Mouse (Mus musculus) MEL (cell line): ENCODE measurements around the gene C2cd4a. TPM values are rescaled to one million over a fixed set of nuclear protein-coding genes. Genes with fewer than 3 reads are reported as not detected.

Source experiments
- DNase-seq: peaks from one replicate; pipeline ENCODE4 v3.0.0; 2011; ENCODE audit warnings: low read depth, low spot score
- H3K27ac ChIP-seq: 2 replicates; pipeline ENCODE4 v1.5.1; 2012; ENCODE audit warnings: low read depth, mild to moderate bottlenecking, control low read depth, low read length, moderate library complexity; ENCODE audit not compliant: control insufficient read depth
- H3K27me3 ChIP-seq, 2 experiments: fragments of 150-350 bp in 1 of 2; sonication (generic) in 1 of 2; 2 replicates each; pipeline ENCODE4 v1.6.1; 2012; ENCODE audit warnings: low read length in 2 of 2, mild to moderate bottlenecking in 2 of 2, improper control_type of control experiment in 1 of 2, moderate library complexity in 1 of 2; ENCODE audit not compliant: insufficient read depth in 2 of 2, control insufficient read depth in 1 of 2
- H3K36me3 ChIP-seq, 2 experiments: 2 replicates each; pipeline ENCODE4 v1.6.1; 2012 to 2014; ENCODE audit warnings: low read length in 2 of 2, improper control_type of control experiment in 1 of 2, inconsistent platforms in 1 of 2, mild to moderate bottlenecking in 1 of 2; ENCODE audit not compliant: insufficient read depth in 2 of 2, control insufficient read depth in 1 of 2
- H3K4me1 ChIP-seq, 2 experiments: fragments of 150-350 bp in 1 of 2; sonication (generic) in 1 of 2; 2 replicates each; pipeline ENCODE4 v1.6.1; 2012; ENCODE audit warnings: low read length in 2 of 2, improper control_type of control experiment in 1 of 2, mild to moderate bottlenecking in 1 of 2; ENCODE audit not compliant: insufficient read depth in 2 of 2, control insufficient read depth in 1 of 2
- H3K4me3 ChIP-seq, 2 experiments: fragments of 150-350 bp in 1 of 2; sonication (generic) in 1 of 2; 2 replicates each; pipeline ENCODE4 v1.5.1; 2012; ENCODE audit warnings: low read depth in 2 of 2, low read length in 2 of 2, mild to moderate bottlenecking in 2 of 2, moderate library complexity in 2 of 2, control low read depth in 1 of 2, improper control_type of control experiment in 1 of 2; ENCODE audit not compliant: control insufficient read depth in 1 of 2, insufficient read depth in 1 of 2
- H3K79me2 ChIP-seq: 2 replicates; pipeline ENCODE4 v1.6.1; 2012; ENCODE audit warnings: mild to moderate bottlenecking, low read length, moderate library complexity; ENCODE audit not compliant: control insufficient read depth, poor library complexity, insufficient read depth
- H3K9ac ChIP-seq: 2 replicates; pipeline ENCODE4 v1.6.1; 2012; ENCODE audit warnings: low read depth, mild to moderate bottlenecking, control low read depth, low read length, moderate library complexity; ENCODE audit not compliant: control insufficient read depth, poor library complexity, severe bottlenecking
- H3K9me3 ChIP-seq: fragments of 150-350 bp; sonication (generic); replicated peaks from 2 replicates; pipeline ENCODE4 v1.6.1; 2012; ENCODE audit warnings: mild to moderate bottlenecking, low read length, improper control_type of control experiment, moderate library complexity; ENCODE audit not compliant: insufficient read depth
- BHLHE40 ChIP-seq: IDR thresholded peaks from 2 replicates; pipeline ENCODE4 v1.6.1; 2012; ENCODE audit warnings: low read depth, mild to moderate bottlenecking, inconsistent platforms, low read length, improper control_type of control experiment, borderline replicate concordance
- CHD1 ChIP-seq: IDR thresholded peaks from 2 replicates; pipeline ENCODE4 v1.6.1; 2012; ENCODE audit warnings: low read depth, mild to moderate bottlenecking, inconsistent platforms, low read length, improper control_type of control experiment
- CHD2 ChIP-seq: IDR thresholded peaks from 2 replicates; pipeline ENCODE4 v1.6.1; 2011; ENCODE audit warnings: low read length, improper control_type of control experiment
- CTCF ChIP-seq, 3 experiments: IDR thresholded peaks in 2 of 3; conservative IDR thresholded peaks in 1 of 3; 2 replicates each; pipeline ENCODE4 v1.5.1; 2011 to 2012; ENCODE audit warnings: low read length in 3 of 3, low read depth in 2 of 3, mild to moderate bottlenecking in 2 of 3, improper control_type of control experiment in 1 of 3, inconsistent platforms in 1 of 3, mixed read lengths in 1 of 3, moderate library complexity in 1 of 3; ENCODE audit not compliant: control insufficient read depth in 1 of 3, insufficient read depth in 1 of 3, poor library complexity in 1 of 3, severe bottlenecking in 1 of 3
- GABPA ChIP-seq: IDR thresholded peaks from 2 replicates; pipeline ENCODE4 v1.6.1; 2012; ENCODE audit warnings: low read depth, mild to moderate bottlenecking, inconsistent platforms, low read length, improper control_type of control experiment, moderate library complexity
- GATA1 ChIP-seq: IDR thresholded peaks from 2 replicates; pipeline ENCODE4 v1.6.1; 2011; ENCODE audit warnings: low read depth, low read length, improper control_type of control experiment
- KAT2A ChIP-seq: conservative IDR thresholded peaks from 2 replicates; pipeline ENCODE4 v1.6.1; 2012; ENCODE audit warnings: low read depth, low read length, improper control_type of control experiment, inconsistent platforms
- MAFK ChIP-seq: IDR thresholded peaks from 2 replicates; pipeline ENCODE4 v1.6.1; 2011; ENCODE audit warnings: low read depth, mild to moderate bottlenecking, low read length, improper control_type of control experiment, borderline replicate concordance
- MAX ChIP-seq: IDR thresholded peaks from 2 replicates; pipeline ENCODE4 v1.6.1; 2011; ENCODE audit warnings: low read length, improper control_type of control experiment
- MAZ ChIP-seq: IDR thresholded peaks from 2 replicates; pipeline ENCODE4 v1.6.1; 2012; ENCODE audit warnings: low read depth, mild to moderate bottlenecking, inconsistent platforms, low read length, improper control_type of control experiment
- MXI1 ChIP-seq: IDR thresholded peaks from 2 replicates; pipeline ENCODE4 v1.6.1; 2011; ENCODE audit warnings: mild to moderate bottlenecking, low read depth, low read length, improper control_type of control experiment
- MYC ChIP-seq: IDR thresholded peaks from 2 replicates; pipeline ENCODE4 v1.6.1; 2011; ENCODE audit warnings: low read depth, mild to moderate bottlenecking, low read length, improper control_type of control experiment, moderate library complexity
- NELFE ChIP-seq: IDR thresholded peaks from 2 replicates; pipeline ENCODE4 v1.6.1; 2011; ENCODE audit warnings: low read depth, low read length, improper control_type of control experiment
- NRF1 ChIP-seq: IDR thresholded peaks from 2 replicates; pipeline ENCODE4 v1.6.1; 2014; ENCODE audit warnings: low read depth, mild to moderate bottlenecking, inconsistent platforms, low read length, improper control_type of control experiment, moderate library complexity; ENCODE audit not compliant: poor library complexity, insufficient read depth, severe bottlenecking
- POLR2AphosphoS5 ChIP-seq: IDR thresholded peaks from 2 replicates; pipeline ENCODE4 v1.6.1; 2012; ENCODE audit warnings: low read depth, borderline replicate concordance, mild to moderate bottlenecking, inconsistent platforms, low read length, moderate library complexity, mixed read lengths
- RAD21 ChIP-seq: IDR thresholded peaks from 2 replicates; pipeline ENCODE4 v1.6.1; 2011; ENCODE audit warnings: mild to moderate bottlenecking, low read depth, low read length, improper control_type of control experiment
- RCOR1 ChIP-seq: IDR thresholded peaks from 2 replicates; pipeline ENCODE4 v1.6.1; 2012; ENCODE audit warnings: low read depth, mild to moderate bottlenecking, inconsistent platforms, low read length, improper control_type of control experiment
- SIN3A ChIP-seq: IDR thresholded peaks from 2 replicates; pipeline ENCODE4 v1.6.1; 2012; ENCODE audit warnings: low read length, improper control_type of control experiment, inconsistent platforms
- TAL1 ChIP-seq: IDR thresholded peaks from 2 replicates; pipeline ENCODE4 v1.6.1; 2012; ENCODE audit warnings: mild to moderate bottlenecking, inconsistent platforms, low read length, moderate library complexity, mixed read lengths
- TBP ChIP-seq: IDR thresholded peaks from 2 replicates; pipeline ENCODE4 v1.8.0; 2011; ENCODE audit warnings: low read depth, low read length, improper control_type of control experiment
- TCF12 ChIP-seq: IDR thresholded peaks from 2 replicates; pipeline ENCODE4 v1.6.1; 2014; ENCODE audit warnings: low read depth, mild to moderate bottlenecking, inconsistent platforms, low read length, improper control_type of control experiment, moderate library complexity
- UBTF ChIP-seq: IDR thresholded peaks from 2 replicates; pipeline ENCODE4 v1.6.1; 2012; ENCODE audit warnings: low read depth, mild to moderate bottlenecking, inconsistent platforms, low read length, improper control_type of control experiment, moderate library complexity, borderline replicate concordance; ENCODE audit not compliant: insufficient read depth
- ZMIZ1 ChIP-seq: IDR thresholded peaks from 2 replicates; pipeline ENCODE4 v1.6.1; 2012; ENCODE audit warnings: low read depth, mild to moderate bottlenecking, inconsistent platforms, low read length, improper control_type of control experiment, moderate library complexity
- ZNF384 ChIP-seq: IDR thresholded peaks from 2 replicates; pipeline ENCODE4 v1.6.1; 2012; ENCODE audit warnings: low read depth, mild to moderate bottlenecking, inconsistent platforms, low read length, improper control_type of control experiment
- polyA plus RNA-seq, 2 experiments: library from polyadenylated mRNA; stranded (reverse) in 1 of 2; unstranded in 1 of 2; fragments of >175 nt in 1 of 2; fragments of >200 nt in 1 of 2; gene quantifications; 2 replicates each; pipeline versions ENCODE4 v1.2.1 to v1.2.4; 2012; ENCODE audit warnings: low replicate concordance in 2 of 2, low read depth in 1 of 2; ENCODE audit not compliant: insufficient read length in 2 of 2, insufficient read depth in 1 of 2, missing spikeins in 1 of 2
- total RNA-seq: library from RNA; depleted of rRNA; stranded (reverse); fragments of 300-350 nt; gene quantifications from 2 replicates; pipeline ENCODE4 v1.2.3, GENCODE M21; 2012

Gene C2cd4a
- total and polyA plus RNA-seq, 3 experiments: not detected

DNA sequence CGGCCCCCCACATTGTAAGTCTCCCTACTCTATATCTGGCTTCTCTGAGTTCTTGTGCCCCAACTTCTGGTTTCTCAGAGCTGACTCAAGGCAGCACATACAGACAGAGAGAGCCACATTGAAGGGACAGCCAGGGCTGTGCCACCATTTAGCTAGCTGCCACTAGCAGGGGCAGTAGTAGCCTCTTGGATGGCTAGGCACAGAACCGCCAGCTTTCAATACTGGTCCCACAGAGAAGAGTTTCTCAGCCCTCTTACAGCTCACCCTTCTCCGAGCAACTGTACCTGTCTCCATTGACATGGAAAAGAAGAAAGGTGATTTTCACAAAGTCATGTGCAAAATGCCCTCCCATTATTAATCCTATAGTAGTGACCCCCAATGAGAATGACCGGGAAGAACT is 37.5 kb downstream of the C2cd4a start:
- TF ChIP-seq ZNF384 (no peak), MXI1 (no peak), POLR2AphosphoS5 (no peak), TAL1 (no peak), KAT2A (no peak), BHLHE40 (no peak), NELFE (no peak), SIN3A (no peak), TCF12 (no peak), CHD2 (no peak)
- TF ChIP-seq, all 39 proteins: peak for 0
- H3K4me3 ChIP-seq: no peak overlapping the region
- DNase-seq: no peak
- H3K36me3 ChIP-seq: no peaks in the 10 kb centered on the region
- H3K79me2 ChIP-seq: no peaks in the 10 kb centered on the region
- no peaks in the 10 kb centered on the region for H3K9me3 ChIP-seq
- H3K4me1 ChIP-seq: no peaks in the 10 kb centered on the region
- H3K27me3 ChIP-seq: no peaks in the 10 kb centered on the region; a peak in 2 of 4 replicates
- H3K27ac ChIP-seq: no peak overlapping the region
- no peak overlapping the region for H3K9ac ChIP-seq

DNA sequence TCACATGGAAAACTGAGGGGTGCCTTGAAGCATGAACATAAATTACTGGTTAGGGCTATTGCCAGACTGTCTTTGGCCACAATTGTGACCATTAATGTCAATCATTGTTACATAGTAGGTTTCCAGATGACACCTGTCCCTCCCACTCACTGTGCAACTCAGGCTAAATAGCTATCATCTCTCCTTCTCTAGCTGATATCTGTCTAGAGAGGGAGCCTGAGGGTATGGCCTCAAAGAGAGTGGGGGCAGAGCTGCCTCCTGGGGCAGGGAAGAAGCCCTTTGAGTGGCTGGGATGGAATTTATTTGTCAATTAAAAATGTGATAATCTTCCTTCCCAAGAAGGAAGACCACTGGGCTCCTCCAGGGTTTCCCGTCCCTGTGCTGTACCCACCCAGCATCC is 37.9 kb downstream of the C2cd4a start:
- H3K9me3 ChIP-seq: no peaks in the 10 kb centered on the region
- no peak for DNase-seq
- no peaks in the 10 kb centered on the region for H3K36me3 ChIP-seq
- no peak overlapping the region for H3K9ac ChIP-seq
- H3K27me3 ChIP-seq: no peaks in the 10 kb centered on the region; a peak in 2 of 4 replicates
- no peaks in the 10 kb centered on the region for H3K79me2 ChIP-seq
- H3K4me3 ChIP-seq: no peak overlapping the region
- H3K4me1 ChIP-seq: no peaks in the 10 kb centered on the region
- TF ChIP-seq MAZ (no peak), MYC (no peak), NELFE (no peak), POLR2AphosphoS5 (no peak)
- TF ChIP-seq, all 39 proteins: peak for 0
- no peak overlapping the region for H3K27ac ChIP-seq

DNA sequence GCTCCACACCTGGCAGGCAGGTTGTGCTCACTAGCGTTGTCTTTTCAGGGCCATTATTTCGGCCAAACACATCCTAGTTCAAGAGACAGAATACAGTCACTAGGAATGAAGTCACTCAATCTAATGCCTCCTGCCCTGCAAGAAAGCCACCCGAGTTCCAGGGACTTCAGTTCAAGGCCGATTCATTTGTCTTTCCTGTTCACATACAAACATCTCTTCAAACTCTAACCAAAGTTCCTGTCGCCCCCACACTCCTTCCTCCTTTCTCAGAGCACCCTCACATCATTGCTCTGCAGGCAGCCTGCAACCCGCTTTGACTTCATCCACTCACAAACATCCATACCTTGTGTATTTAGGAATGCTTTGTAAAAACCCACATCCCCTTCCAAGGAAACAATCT is 38.6 kb downstream of the C2cd4a start:
- H3K36me3 ChIP-seq: no peaks in the 10 kb centered on the region
- no peaks in the 10 kb centered on the region for H3K4me1 ChIP-seq
- TF ChIP-seq SIN3A: no peak
- TF ChIP-seq ZMIZ1: no peak
- no peak for TF ChIP-seq CHD1
- no peak for TF ChIP-seq RCOR1
- no peak for TF ChIP-seq KAT2A
- TF ChIP-seq MAFK: no peak
- TF ChIP-seq ZNF384: no peak
- TF ChIP-seq GABPA: no peak
- no peak for TF ChIP-seq RAD21
- no peak for TF ChIP-seq MYC
- no peak for TF ChIP-seq NRF1
- TF ChIP-seq MAZ: no peak
- no peak for TF ChIP-seq UBTF
- no peak for TF ChIP-seq MAX
- no peak for TF ChIP-seq NELFE
- TF ChIP-seq TBP: no peak
- no peak for TF ChIP-seq GATA1
- no peak for TF ChIP-seq CTCF (IDR thresholded peaks at IDR 0.05 in 2 of 3, conservative IDR thresholded peaks at IDR 0.05 in 1 of 3; ENCODE audit: control insufficient read depth in 1 of 3, insufficient read depth in 1 of 3, low read depth in 2 of 3, low read length in 3 of 3, poor library complexity in 1 of 3, severe bottlenecking in 1 of 3)
- H3K79me2 ChIP-seq: no peaks in the 10 kb centered on the region
- H3K4me3 ChIP-seq: no peak overlapping the region
- H3K9ac ChIP-seq: no peak overlapping the region
- H3K27me3 ChIP-seq: no peaks in the 10 kb centered on the region; a peak in 2 of 4 replicates
- no peak for DNase-seq
- H3K27ac ChIP-seq: no peak overlapping the region
- H3K9me3 ChIP-seq: no peaks in the 10 kb centered on the region
